Mouse (Mus musculus) adrenal gland (tissue): Measurements from ENCODE around the gene Gfer.

Source experiments
- intact Hi-C: fragments of 180-260 bp; cut with DNase I; formaldehyde crosslinking; loops from one replicate; pipeline ENCODE4 v1.15.1; 2025
- long read RNA-seq, 2 experiments: library from polyadenylated mRNA; unstranded; transcript quantifications; one replicate each; pipeline ENCODE4 v2.0.0; 2020; ENCODE audit warnings: borderline replicate concordance in 1 of 2; ENCODE audit not compliant: insufficient replicate concordance in 1 of 2

Gfer gene
- long read RNA-seq, experiment 1, transcript Gfer-201 (3 exons, 1,776 nt): major isoform, 24 of 37 reads
- long read RNA-seq, experiment 1, transcript Gfer-206 (2 exons, 1,706 nt): minor isoform, 6 of 37 reads
- long read RNA-seq, experiment 1, partial matches to known transcripts: 0 of 37 reads
- long read RNA-seq, experiment 1, other reads (novel, unspliced or antisense): 4 of 37 reads
- long read RNA-seq, experiment 2, transcript Gfer-206 (2 exons, 1,706 nt): minor isoform, 6 of 64 reads
- long read RNA-seq, experiment 2, transcript Gfer-201 (3 exons, 1,776 nt): major isoform, 49 of 64 reads
- long read RNA-seq, experiment 2, partial matches to known transcripts: 0 of 64 reads
- long read RNA-seq, experiment 2, other reads (novel, unspliced or antisense): 7 of 64 reads

GRCm38 (mm10) chr17:24696011-24696697 is at the start of gene Gfer, which contains the start of gene Noxo1:
Gene Gfer, minus strand, starts transcription at chr17:24696156.
Gene Noxo1, plus strand, starts transcription at chr17:24696234.
- intact Hi-C loops: no loop called here

GRCm38 (mm10) chr17:24744381-24744780 is 48.4 kb upstream of the Gfer start:
- intact Hi-C loops: loop anchor here (2.0 kb wide), 1 partner anchor 140 kb away; no protein-coding TSS in a partner anchor

- intact Hi-C loops: loop anchor here (2.0 kb wide), 1 partner anchor 141 kb away; no protein-coding TSS in a partner anchor
Measured at GRCm38 (mm10) chr17:24743896-24744295, 47.9 kb upstream of the Gfer start.

- intact Hi-C loops: no loop called here
Measured at GRCm38 (mm10) chr17:24742307-24742706, 46.4 kb upstream of the Gfer start.

- intact Hi-C loops: no loop called here
Measured at GRCm38 (mm10) chr17:24739926-24740325, 44.0 kb upstream of the Gfer start.

- intact Hi-C loops: no loop called here
Measured at GRCm38 (mm10) chr17:24738238-24738637, 42.3 kb upstream of the Gfer start.

- intact Hi-C loops: loop anchor here (2.0 kb wide), 1 partner anchor 82 kb away; no protein-coding TSS in a partner anchor
Measured at GRCm38 (mm10) chr17:24737135-24737810, 41.3 kb upstream of the Gfer start.

- intact Hi-C loops: loop anchor here (2.0 kb wide), 1 partner anchor 82 kb away; no protein-coding TSS in a partner anchor
Measured at GRCm38 (mm10) chr17:24736330-24737051, 40.5 kb upstream of the Gfer start, which contains the start of gene Msrb1. Gene Msrb1, plus strand, starts transcription at chr17:24736642.

GRCm38 (mm10) chr17:24735446-24735845 is 39.5 kb upstream of the Gfer start:
- intact Hi-C loops: no loop called here

- intact Hi-C loops: no loop called here
Measured at GRCm38 (mm10) chr17:24734513-24734912, 38.6 kb upstream of the Gfer start.

GRCm38 (mm10) chr17:24733434-24734050 is 37.6 kb upstream of the Gfer start:
- intact Hi-C loops: no loop called here

GRCm38 (mm10) chr17:24732233-24732935 is 36.4 kb upstream of the Gfer start:
- intact Hi-C loops: no loop called here

GRCm38 (mm10) chr17:24730787-24731186 is 34.8 kb upstream of the Gfer start:
- intact Hi-C loops: no loop called here

GRCm38 (mm10) chr17:24729067-24729466 is 33.1 kb upstream of the Gfer start:
- intact Hi-C loops: no loop called here

- intact Hi-C loops: no loop called here
Measured at GRCm38 (mm10) chr17:24728184-24728583, 32.2 kb upstream of the Gfer start.

GRCm38 (mm10) chr17:24727618-24728017 is 31.7 kb upstream of the Gfer start, which contains the start of gene Rpl3l:
Gene Rpl3l, plus strand, starts transcription at chr17:24727820.
- intact Hi-C loops: no loop called here

GRCm38 (mm10) chr17:24725637-24726390 is 29.9 kb upstream of the Gfer start:
- intact Hi-C loops: no loop called here

GRCm38 (mm10) chr17:24724184-24724583 is 28.2 kb upstream of the Gfer start, which contains the start of gene Ndufb10:
Gene Ndufb10, minus strand, starts transcription at chr17:24724478.
- intact Hi-C loops: no loop called here

- intact Hi-C loops: no loop called here
Measured at GRCm38 (mm10) chr17:24723881-24724180, 27.9 kb upstream of the Gfer start.
